Comparison of ENCODE assay signal across 26 mouse cellular contexts in genomic region chr6:137286376-137286775, GRCm38 (mm10).
"Had no signal": no experiment of that assay in that cellular context is flagged by ENCODE, and none has a peak within 500 bp of the region (broad histone marks: within the 10 kb centered on the region; RNA-seq: fewer than 3 reads in every experiment).

No protein-coding gene starts in this region.

- H3K4me3 ChIP-seq: gastrocnemius, adult 2 months; heart, embryonic 10.5 days; heart, embryonic 12.5 days; hindbrain, embryonic 10.5 days; hindbrain, embryonic 12.5 days; intestine, embryonic 15.5 days; left cerebral cortex, adult 2 months; limb, embryonic 10.5 days; limb, embryonic 12.5 days; liver, embryonic 13.5 days had no signal

- DNase-seq: gastrocnemius, adult 2 months; gastrocnemius, postnatal 10 days; gastrocnemius, postnatal 25 days; heart, adult 18-20 months; heart, postnatal 10 days; heart, postnatal 4 days; kidney, adult 18-20 months; kidney, adult 8-10 months; kidney, postnatal 10 days; kidney, postnatal 25 days; kidney, postnatal 4 days; liver; liver, embryonic 13.5 days had no signal

- H3K9ac ChIP-seq: heart, embryonic 12.5 days; hindbrain, embryonic 12.5 days; hindbrain, embryonic 14.5 days; intestine, embryonic 15.5 days; limb, embryonic 12.5 days; liver, embryonic 13.5 days had no signal

- H3K4me2 ChIP-seq: heart, embryonic 12.5 days; hindbrain, embryonic 12.5 days; hindbrain, embryonic 14.5 days; intestine, embryonic 15.5 days; limb, embryonic 12.5 days; liver, embryonic 11.5 days; liver, embryonic 13.5 days had no signal

- H3K36me3 ChIP-seq: heart, embryonic 10.5 days; heart, embryonic 12.5 days; hindbrain, embryonic 10.5 days; hindbrain, embryonic 12.5 days; intestine, embryonic 15.5 days; limb, embryonic 10.5 days; limb, embryonic 12.5 days; liver, embryonic 13.5 days had no signal

- H3K4me1 ChIP-seq: heart, embryonic 10.5 days; heart, embryonic 12.5 days; hindbrain, embryonic 10.5 days; intestine, embryonic 15.5 days; limb, embryonic 12.5 days; liver, embryonic 13.5 days had no signal

- ATAC-seq: hindbrain, embryonic 16.5 days; inflammation-experienced regulatory T-cells, adult 6 months; intestine, embryonic 15.5 days; intestine, postnatal 0 days had no signal

- H3K27ac ChIP-seq: gastrocnemius, adult 2 months; heart, embryonic 10.5 days; hindbrain, embryonic 10.5 days; hindbrain, embryonic 12.5 days; hindbrain, embryonic 14.5 days; intestine, embryonic 15.5 days; left cerebral cortex, adult 2 months; limb, embryonic 10.5 days; limb, embryonic 12.5 days; liver, embryonic 13.5 days had no signal

- H3K27me3 ChIP-seq: heart, embryonic 12.5 days; hindbrain, embryonic 12.5 days; intestine, embryonic 15.5 days; limb, embryonic 12.5 days; liver, embryonic 13.5 days had no signal

- H3K9me3 ChIP-seq: heart, embryonic 10.5 days; heart, embryonic 12.5 days; hindbrain, embryonic 10.5 days; hindbrain, embryonic 12.5 days; intestine, embryonic 15.5 days; limb, embryonic 10.5 days; limb, embryonic 12.5 days; liver, embryonic 13.5 days had no signal
